ENCODE assay signal across 14 mouse cellular contexts in the genomic region with DNA sequence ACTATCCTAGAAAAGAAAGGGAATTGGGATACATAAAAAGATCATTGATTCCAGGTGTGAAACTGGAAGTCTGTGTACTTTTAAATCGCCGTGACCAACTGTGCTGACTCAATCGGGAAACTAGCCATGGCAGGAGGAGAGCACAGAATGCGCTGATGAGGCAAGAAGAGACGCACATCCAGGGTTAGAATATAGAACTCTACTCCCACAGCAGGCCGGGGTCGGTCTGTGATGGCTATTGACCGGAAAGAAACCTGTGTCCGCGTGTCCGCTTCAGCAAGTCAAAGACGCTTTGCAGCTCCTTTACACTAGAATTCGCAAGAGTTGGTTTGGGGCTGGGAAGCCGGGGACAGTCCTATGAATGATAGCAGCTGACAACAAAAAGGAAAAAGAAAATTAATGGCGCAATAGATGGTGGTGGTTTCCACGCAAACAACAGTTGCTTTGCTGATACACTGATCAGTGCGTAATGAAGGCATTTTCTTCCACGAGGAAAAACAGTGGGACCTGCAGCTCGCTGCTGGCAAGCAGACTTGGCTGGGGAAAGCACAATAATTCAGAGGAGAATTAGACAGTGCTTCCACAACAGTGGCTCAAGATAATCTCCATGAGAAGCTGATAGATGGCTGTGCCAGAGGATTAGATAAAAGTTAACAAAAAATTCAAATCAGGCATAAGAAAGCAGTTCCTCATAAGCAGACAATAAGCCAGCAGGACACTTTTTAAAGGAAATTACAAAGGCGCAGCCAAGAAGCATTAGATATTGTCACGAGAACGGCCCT.
DNase-seq lines count a peak whose midpoint lies in the region; ATAC-seq and TF ChIP-seq lines count a peak whose summit lies in the region.
"Had no signal": no experiment of that assay in that cellular context is flagged by ENCODE, and none has a peak within 500 bp of the region (broad histone marks: within the 10 kb centered on the region; RNA-seq: fewer than 3 reads in every experiment).

No protein-coding gene starts in this region.

- H3K9me3 ChIP-seq in hindbrain, embryonic 11.5 days (ENCODE audit: control insufficient read depth, low read length) = no peaks in the 10 kb centered on the region
- H3K9me3 ChIP-seq in hindbrain, embryonic 10.5 days = no peaks in the 10 kb centered on the region
- H3K9me3 ChIP-seq in forebrain, embryonic 13.5 days (replicated peaks) = no peaks in the 10 kb centered on the region
- H3K9me3 ChIP-seq in hindbrain, postnatal 0 days (ENCODE audit: low read length) = no peaks in the 10 kb centered on the region
- H3K9me3 ChIP-seq in neural tube, embryonic 15.5 days (replicated peaks) = no peaks in the 10 kb centered on the region

- H3K9ac ChIP-seq in hindbrain, embryonic 11.5 days (ENCODE audit: low read depth, low read length) = no peak overlapping the region
- H3K9ac ChIP-seq in forebrain, embryonic 13.5 days = no peak overlapping the region
- no peak overlapping the region for H3K9ac ChIP-seq in hindbrain, postnatal 0 days (replicated peaks; ENCODE audit: low read length)
- H3K9ac ChIP-seq in neural tube, embryonic 15.5 days (replicated peaks) = no peak overlapping the region
- H3K9ac ChIP-seq: lung, embryonic 14.5 days had no signal

- H3K4me3 ChIP-seq in hindbrain, embryonic 11.5 days (ENCODE audit: low read depth, low read length) = no peak overlapping the region
- no peak overlapping the region for H3K4me3 ChIP-seq in hindbrain, embryonic 10.5 days
- peak overlapping the region; percentile 6; the same call in 1 of the 2 replicates for H3K4me3 ChIP-seq in forebrain, embryonic 13.5 days
- H3K4me3 ChIP-seq in hindbrain, postnatal 0 days (ENCODE audit: low read length) = peak overlapping the region; percentile 11; the same call in 1 of the 2 replicates
- H3K4me3 ChIP-seq in neural tube, embryonic 15.5 days (replicated peaks) = peak overlapping the region; percentile 20

- H3K27ac ChIP-seq in hindbrain, embryonic 11.5 days (ENCODE audit: low read depth, low read length) = no peak overlapping the region
- H3K27ac ChIP-seq in hindbrain, embryonic 10.5 days = no peak overlapping the region
- no peak overlapping the region for H3K27ac ChIP-seq in forebrain, embryonic 13.5 days
- no peak overlapping the region for H3K27ac ChIP-seq in hindbrain, postnatal 0 days
- peak overlapping the region; percentile 18; the same call in 1 of the 2 replicates for H3K27ac ChIP-seq in neural tube, embryonic 15.5 days (replicated peaks)

- no peak for TF ChIP-seq CTCF in hindbrain, postnatal 0 days (IDR thresholded peaks at IDR 0.05; ENCODE audit: low read depth)

- H3K36me3 ChIP-seq in hindbrain, embryonic 11.5 days (ENCODE audit: control insufficient read depth, insufficient read depth, low read length) = no peaks in the 10 kb centered on the region
- no peaks in the 10 kb centered on the region for H3K36me3 ChIP-seq in hindbrain, embryonic 10.5 days
- H3K36me3 ChIP-seq in forebrain, embryonic 13.5 days (ENCODE audit: poor library complexity, severe bottlenecking) = no peaks in the 10 kb centered on the region
- no peaks in the 10 kb centered on the region for H3K36me3 ChIP-seq in hindbrain, postnatal 0 days (ENCODE audit: insufficient read depth, low read length)
- H3K36me3 ChIP-seq in neural tube, embryonic 15.5 days = no peaks in the 10 kb centered on the region

- 69% methylated on average over 22 of the region's 22 CpGs for WGBS in hindbrain, embryonic 11.5 days
- 77% methylated on average over 22 of the region's 22 CpGs for WGBS in hindbrain, embryonic 10.5 days
- 46% methylated on average over 22 of the region's 22 CpGs for WGBS in forebrain, embryonic 13.5 days
- 32% methylated on average over 22 of the region's 22 CpGs for WGBS in hindbrain, postnatal 0 days
- WGBS in neural tube, embryonic 15.5 days = 33% methylated on average over 22 of the region's 22 CpGs

- H3K4me2 ChIP-seq in hindbrain, embryonic 11.5 days (replicated peaks; ENCODE audit: low read depth, low read length) = no peak overlapping the region
- H3K4me2 ChIP-seq in forebrain, embryonic 13.5 days = peak overlapping the region; percentile 38
- peak overlapping the region; percentile 49 for H3K4me2 ChIP-seq in hindbrain, postnatal 0 days (ENCODE audit: low read depth, low read length)
- peak overlapping the region; percentile 53 for H3K4me2 ChIP-seq in neural tube, embryonic 15.5 days
- H3K4me2 ChIP-seq: heart, embryonic 11.5 days; lung, embryonic 14.5 days had no signal

- peak; percentile 12; the same call in 1 of the 2 replicates for ATAC-seq in hindbrain, embryonic 11.5 days (ENCODE audit: low FRiP score)
- ATAC-seq in forebrain, embryonic 13.5 days = peak; percentile 45
- ATAC-seq in hindbrain, postnatal 0 days = 0 out of 2 replicates have a peak, but pooled peaks have one; percentile 32
- peak; percentile 63; the same call in 1 of the 2 replicates for ATAC-seq in neural tube, embryonic 15.5 days (ENCODE audit: low FRiP score)

- no peaks in the 10 kb centered on the region for H3K4me1 ChIP-seq in hindbrain, embryonic 11.5 days (replicated peaks; ENCODE audit: control insufficient read depth, insufficient read depth, low read length)
- H3K4me1 ChIP-seq in hindbrain, embryonic 10.5 days (replicated peaks) = 0 out of 2 replicates have a peak, but pooled peaks cover 9% of the 10 kb centered on the region
- H3K4me1 ChIP-seq in forebrain, embryonic 13.5 days = peaks cover 10% of the 10 kb centered on the region
- no peaks in the 10 kb centered on the region for H3K4me1 ChIP-seq in hindbrain, postnatal 0 days (ENCODE audit: insufficient read depth, low read length)
- peaks cover 15% of the 10 kb centered on the region for H3K4me1 ChIP-seq in neural tube, embryonic 15.5 days

- no peaks in the 10 kb centered on the region for H3K27me3 ChIP-seq in hindbrain, embryonic 11.5 days (ENCODE audit: control insufficient read depth, insufficient read depth, low read length)
- no peaks in the 10 kb centered on the region for H3K27me3 ChIP-seq in hindbrain, embryonic 10.5 days (ENCODE audit: insufficient read depth, poor library complexity, severe bottlenecking)
- H3K27me3 ChIP-seq in forebrain, embryonic 13.5 days = no peaks in the 10 kb centered on the region
- no peaks in the 10 kb centered on the region for H3K27me3 ChIP-seq in hindbrain, postnatal 0 days (ENCODE audit: insufficient read depth, low read length)
- H3K27me3 ChIP-seq in neural tube, embryonic 15.5 days (replicated peaks) = no peaks in the 10 kb centered on the region

- peak; percentile 1 for DNase-seq in hindbrain, embryonic 11.5 days (ENCODE audit: low spot score)
- no peak for DNase-seq in hindbrain, embryonic 10.5 days (ENCODE audit: low spot score)
- peak; percentile 58 for DNase-seq in hindbrain, postnatal 0 days (ENCODE audit: low spot score)
- DNase-seq in liver = no peak
- no peak for DNase-seq in adrenal gland, adult 18-20 months (ENCODE audit: low spot score in 2 of 2)
- no peak for DNase-seq in adrenal gland, postnatal 25 days
- DNase-seq: adrenal gland, postnatal 36 days; gastrocnemius, postnatal 25 days; heart, postnatal 4 days; kidney, adult 8-10 months; lung, embryonic 14.5 days had no signal

Comparison
In these comparisons a context has a peak if more than half of its experiments do, and no peak if none do; other contexts are left out.
1. DNase-seq: peak in hindbrain, embryonic 11.5 days (single experiment) and hindbrain, postnatal 0 days (single experiment); none in hindbrain, embryonic 10.5 days (single experiment), liver (single experiment), adrenal gland, adult 18-20 months (0 of 2) and adrenal gland, postnatal 25 days (single experiment).
2. H3K4me3 ChIP-seq: peak in forebrain, embryonic 13.5 days (single experiment), hindbrain, postnatal 0 days (single experiment) and neural tube, embryonic 15.5 days (single experiment); none in hindbrain, embryonic 11.5 days (single experiment) and hindbrain, embryonic 10.5 days (single experiment).
3. ATAC-seq: peak in every context shown above with its lines; median percentile 63 in neural tube, embryonic 15.5 days; 45 in forebrain, embryonic 13.5 days; 32 in hindbrain, postnatal 0 days; 12 in hindbrain, embryonic 11.5 days.